Mouse (Mus musculus) cortical plate, adult 2 months (tissue): ENCODE results near the gene Cfap299. TPM values are rescaled to one million over a fixed set of nuclear protein-coding genes. Genes with fewer than 3 reads are reported as not detected.

ENCODE experiments used
- H3K27ac ChIP-seq: fragments of 200-500 bp; 2 replicates; pipeline ENCODE4 v1.5.1; 2012; ENCODE audit warnings: low read length, control low read depth, inconsistent platforms; ENCODE audit not compliant: insufficient read depth
- H3K4me1 ChIP-seq: fragments of 200-500 bp; 2 replicates; pipeline ENCODE4 v1.6.1; 2011; ENCODE audit warnings: low read length; ENCODE audit not compliant: control insufficient read depth, insufficient read depth
- H3K4me3 ChIP-seq: fragments of 200-500 bp; 2 replicates; pipeline ENCODE4 v1.5.1; 2011; ENCODE audit warnings: mild to moderate bottlenecking, low read length, control low read depth; ENCODE audit not compliant: insufficient read depth
- CTCF ChIP-seq: fragments of 200-500 bp; IDR thresholded peaks from 2 replicates; pipeline ENCODE4 v1.5.1; 2011; ENCODE audit warnings: mild to moderate bottlenecking, control low read depth, low read length; ENCODE audit not compliant: insufficient read depth; ENCODE audit errors: extremely low read depth
- POLR2A ChIP-seq: fragments of 200-500 bp; IDR thresholded peaks from 2 replicates; pipeline ENCODE4 v1.6.1; 2011; ENCODE audit warnings: mild to moderate bottlenecking, low read length, control low read depth; ENCODE audit not compliant: insufficient read depth; ENCODE audit errors: extremely low read depth
- polyA plus RNA-seq: library from polyadenylated mRNA; depleted of rRNA; stranded (reverse); fragments of >200 nt; gene quantifications from 2 replicates; pipeline ENCODE4 v1.2.3, GENCODE M21; 2012

The Cfap299 gene
- polyA plus RNA-seq, 1 experiment, result 0.69 TPM

DNA sequence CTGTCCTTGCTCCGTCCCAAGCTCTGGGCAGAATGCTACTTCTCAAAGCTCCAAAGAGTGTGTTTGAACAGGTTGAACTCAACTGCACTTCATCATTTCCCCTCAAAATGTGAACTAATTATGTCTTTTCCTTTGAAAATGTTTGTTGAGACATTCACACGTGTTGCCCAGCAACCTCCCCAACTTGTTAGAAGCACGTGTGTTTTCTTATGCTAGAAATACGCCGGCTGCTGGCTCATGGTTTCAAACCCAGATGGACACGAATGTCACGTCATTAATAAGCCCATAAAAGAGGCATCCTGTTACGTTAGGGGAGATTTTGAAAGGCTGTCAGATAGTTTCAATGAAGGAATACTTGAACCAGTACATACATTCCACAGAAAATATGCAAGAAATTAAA lies 367.2 kb downstream of the Cfap299 start:
- TF ChIP-seq CTCF (no peak), POLR2A (no peak)
- H3K4me3 ChIP-seq, result no peak overlapping the region
- H3K27ac ChIP-seq, result no peak overlapping the region
- H3K4me1 ChIP-seq, result no peaks in the 10 kb centered on the region

- H3K4me1 ChIP-seq, result no peaks in the 10 kb centered on the region
- TF ChIP-seq POLR2A (no peak), CTCF (no peak)
- no peak overlapping the region for H3K4me3 ChIP-seq
- no peak overlapping the region for H3K27ac ChIP-seq
These were observed 374.9 kb downstream of the Cfap299 start for GRCm38 (mm10) chr5:98703963-98704362.

DNA sequence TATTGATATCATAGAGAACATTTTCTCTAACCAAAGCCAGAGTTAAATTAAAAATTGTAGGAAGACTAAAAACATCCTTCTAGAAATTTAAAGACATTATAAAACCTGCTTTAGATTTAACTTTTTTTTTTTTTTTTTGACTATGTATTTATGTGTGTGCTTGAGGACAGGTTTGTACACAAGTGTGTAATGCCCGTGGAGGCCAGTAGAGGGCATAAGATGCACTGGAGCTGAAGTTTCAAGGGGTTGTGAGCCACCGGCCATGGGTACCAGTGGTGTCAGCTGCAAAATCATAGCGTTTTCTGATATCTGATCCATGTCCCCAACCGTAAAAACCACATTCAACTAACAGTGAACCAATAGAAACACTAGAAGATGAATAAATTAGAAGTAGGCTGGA lies 377.5 kb downstream of the Cfap299 start:
- TF ChIP-seq POLR2A (no peak), CTCF (no peak)
- H3K27ac ChIP-seq, result no peak overlapping the region

GRCm38 (mm10) chr5:98715392-98715791 lies 386.3 kb downstream of the Cfap299 start:
- H3K4me1 ChIP-seq, result no peaks in the 10 kb centered on the region
- TF ChIP-seq CTCF, result no peak
- TF ChIP-seq POLR2A, result no peak
- H3K27ac ChIP-seq, result no peak overlapping the region
- H3K4me3 ChIP-seq, result no peak overlapping the region

More for the DNA sequence above, 377.5 kb downstream of the Cfap299 start:
- H3K4me1 ChIP-seq, result no peaks in the 10 kb centered on the region
- H3K4me3 ChIP-seq, result no peak overlapping the region

- Histone ChIP-seq H3K4me1 (no peaks in the 10 kb centered on the region), H3K4me3 (no peak overlapping the region), H3K27ac (no peak overlapping the region)
- no peak for TF ChIP-seq CTCF
- no peak for TF ChIP-seq POLR2A
These were observed 403.3 kb downstream of the Cfap299 start for GRCm38 (mm10) chr5:98732157-98733009.

DNA sequence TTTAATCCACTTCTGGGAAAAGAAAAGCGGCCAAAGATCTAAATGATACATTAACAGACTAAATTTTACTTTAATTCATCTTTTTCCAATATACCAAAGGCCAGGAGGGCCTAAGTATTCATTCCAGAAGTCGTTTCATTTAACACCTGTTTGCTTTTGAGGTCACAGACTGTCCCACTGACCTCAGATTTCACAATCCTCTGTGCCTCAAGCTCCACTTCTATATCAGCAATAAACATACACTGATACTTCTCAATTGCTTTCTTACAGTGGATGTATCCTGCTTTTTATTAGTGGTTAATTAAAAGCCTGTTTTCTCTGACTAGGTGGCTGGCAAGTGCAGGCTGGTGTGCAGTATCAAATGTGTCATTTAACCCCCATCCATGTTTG lies 403.9 kb downstream of the Cfap299 start:
- no peak for TF ChIP-seq POLR2A
- no peak for TF ChIP-seq CTCF
- no peak overlapping the region for H3K4me3 ChIP-seq

DNA sequence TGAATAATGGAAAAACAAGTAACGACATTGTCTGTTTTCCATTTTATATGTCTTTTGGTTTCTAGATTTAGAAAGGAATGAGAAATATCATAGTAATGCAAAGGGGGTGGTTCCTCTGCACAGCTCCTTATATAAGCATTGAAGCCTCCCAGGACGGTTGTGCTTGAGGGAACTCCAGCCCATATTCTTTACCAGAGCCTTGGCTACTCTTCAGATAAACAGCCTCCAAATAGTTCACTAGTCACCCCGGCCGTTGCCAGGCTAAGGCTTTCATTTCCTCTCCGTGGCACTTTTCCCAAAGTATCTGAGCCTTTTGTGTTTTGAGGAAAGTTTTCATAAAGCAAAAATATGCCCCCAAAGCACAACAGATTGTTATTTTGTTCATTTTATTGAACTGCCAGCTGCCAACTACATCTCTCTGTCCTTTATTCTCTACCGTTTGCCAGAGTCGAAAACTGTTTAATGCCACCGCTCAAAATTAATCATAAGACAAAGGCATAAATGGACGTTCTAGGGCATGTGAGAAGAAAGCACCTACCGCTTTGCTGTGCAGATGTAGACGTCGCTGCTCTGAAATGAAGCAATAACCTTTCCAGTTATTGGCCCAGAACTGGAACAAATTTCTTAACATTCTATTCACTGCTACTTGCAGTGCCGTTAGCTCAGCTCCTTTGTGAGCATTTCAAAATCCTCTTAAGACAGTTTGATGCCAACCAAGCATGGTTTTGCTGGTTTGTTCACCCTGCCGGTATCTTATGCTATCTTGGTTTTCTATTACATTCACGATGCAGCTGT lies 433.0 kb downstream of the Cfap299 start:
- H3K4me3 ChIP-seq, result no peak overlapping the region
- TF ChIP-seq POLR2A, result no peak
- no peak for TF ChIP-seq CTCF
- H3K4me1 ChIP-seq, result no peaks in the 10 kb centered on the region
- no peak overlapping the region for H3K27ac ChIP-seq

More for the DNA sequence above, 403.9 kb downstream of the Cfap299 start:
- no peaks in the 10 kb centered on the region for H3K4me1 ChIP-seq
- no peak overlapping the region for H3K27ac ChIP-seq

DNA sequence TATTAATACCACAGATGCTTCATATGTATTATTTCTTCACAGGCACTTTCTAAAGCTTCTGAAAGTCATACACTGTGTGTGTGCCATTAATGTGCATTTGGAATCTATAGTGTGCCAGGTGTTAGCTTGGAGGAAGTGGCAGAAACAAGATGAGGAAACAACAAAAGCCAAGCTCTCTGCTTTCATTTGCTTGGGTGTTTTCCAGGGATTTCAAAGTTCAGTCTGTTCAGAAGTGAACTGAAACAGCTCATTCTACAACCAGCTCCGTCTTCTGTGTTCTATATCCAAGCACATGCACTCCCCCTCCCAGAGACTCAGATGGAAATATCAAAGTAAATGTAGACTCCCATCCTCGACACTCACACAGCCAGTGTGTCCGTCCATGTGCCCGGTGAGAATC lies 449.5 kb downstream of the Cfap299 start:
- no peak overlapping the region for H3K4me3 ChIP-seq
- H3K4me1 ChIP-seq, result no peaks in the 10 kb centered on the region
- TF ChIP-seq POLR2A, result no peak
- TF ChIP-seq CTCF, result no peak
- no peak overlapping the region for H3K27ac ChIP-seq

DNA sequence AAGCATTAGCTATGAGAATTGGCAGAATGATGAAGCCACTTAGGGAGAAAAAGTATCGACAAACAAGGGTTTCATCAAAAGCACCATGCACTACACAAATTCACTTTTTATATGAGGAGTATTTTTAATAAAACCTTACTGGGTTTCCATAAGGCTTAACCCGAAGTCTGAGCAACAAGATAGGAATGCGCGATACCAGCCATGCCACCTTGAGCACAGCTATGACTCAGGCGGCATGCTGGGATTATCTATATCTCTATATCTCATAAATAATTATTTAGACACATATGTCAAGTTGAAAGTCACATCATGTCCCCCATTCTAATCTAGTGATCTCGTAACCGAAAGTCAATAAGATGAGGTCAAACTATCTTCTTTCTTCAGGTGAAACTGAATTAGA lies 453.0 kb downstream of the Cfap299 start:
- no peaks in the 10 kb centered on the region for H3K4me1 ChIP-seq
- no peak overlapping the region for H3K27ac ChIP-seq
- no peak for TF ChIP-seq POLR2A
- no peak for TF ChIP-seq CTCF
- H3K4me3 ChIP-seq, result no peak overlapping the region

DNA sequence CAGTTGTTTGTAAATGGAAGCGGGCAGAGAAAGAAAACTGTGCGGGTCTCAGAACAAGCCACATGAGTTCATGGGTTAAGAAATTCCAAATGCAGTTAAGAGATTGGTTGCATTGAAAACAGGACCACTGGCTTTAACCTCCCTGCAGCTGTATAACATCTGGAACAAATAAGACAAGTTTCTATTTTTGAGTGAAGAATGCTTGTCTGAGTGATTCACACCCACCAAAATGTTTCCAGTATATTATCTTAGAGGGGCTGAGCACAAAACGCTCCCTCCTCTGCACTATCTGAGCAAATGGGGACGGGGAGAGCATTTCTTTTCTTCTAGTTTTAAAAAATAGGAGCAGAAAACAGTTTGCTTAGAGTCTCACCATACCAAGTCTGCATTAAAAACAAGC lies 458.6 kb downstream of the Cfap299 start:
- TF ChIP-seq CTCF (no peak), POLR2A (no peak)
- H3K4me3 ChIP-seq, result no peak overlapping the region
- no peak overlapping the region for H3K27ac ChIP-seq

More for the DNA sequence above, 458.6 kb downstream of the Cfap299 start:
- H3K4me1 ChIP-seq, result no peaks in the 10 kb centered on the region
